Mouse (Mus musculus): ENCODE results near the gene Ltk. TPM values are rescaled to one million over a fixed set of nuclear protein-coding genes. Genes with fewer than 3 reads are reported as not detected.

The Ltk gene
- polyA plus RNA-seq, 1 experiment, result not detected

DNA sequence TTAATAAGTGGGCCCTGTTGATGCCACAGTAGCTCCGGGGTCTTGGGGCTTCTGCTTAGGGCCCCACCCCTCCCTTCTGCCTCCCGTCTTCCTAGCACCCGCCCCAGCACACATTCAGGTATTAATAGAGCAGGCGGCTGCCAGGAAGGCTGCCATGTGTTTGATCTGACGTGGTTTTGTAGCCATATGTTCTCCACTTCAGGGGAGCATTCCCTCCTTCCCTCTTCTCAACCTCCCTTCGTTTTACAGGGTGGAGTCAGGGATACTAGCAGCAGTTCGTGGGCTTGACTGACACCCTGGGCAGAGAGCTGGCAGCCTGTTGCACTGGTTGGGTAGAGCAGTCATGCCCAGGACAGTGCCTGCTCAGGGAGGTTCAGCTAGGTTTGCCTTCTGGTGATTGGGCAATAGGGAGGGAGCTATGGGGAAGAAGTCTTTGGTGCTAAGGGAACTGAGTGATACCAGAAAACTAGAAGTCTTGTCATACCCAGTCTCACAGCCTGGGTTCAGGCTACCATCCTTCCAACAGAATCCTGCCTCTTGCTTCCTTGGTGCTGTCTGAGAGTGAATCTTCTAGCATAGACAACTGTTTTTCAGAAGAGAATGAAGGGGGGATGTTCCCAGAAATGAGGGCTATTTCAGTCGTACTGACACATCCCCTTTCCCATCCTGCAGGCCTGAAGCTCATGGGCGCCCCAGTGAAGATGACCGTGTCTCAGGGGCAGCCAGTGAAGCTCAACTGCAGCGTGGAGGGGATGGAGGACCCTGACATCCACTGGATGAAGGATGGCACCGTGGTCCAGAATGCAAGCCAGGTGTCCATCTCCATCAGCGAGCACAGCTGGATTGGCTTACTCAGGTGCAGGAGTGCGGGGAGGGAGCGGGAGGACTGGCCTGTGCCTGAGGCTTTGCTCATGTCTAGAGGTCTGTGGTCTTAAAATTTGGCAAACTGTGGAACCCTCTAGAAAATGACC, 40.9 kb upstream of the Ltk start:
- H3K9me3 ChIP-seq (ENCODE audit: control insufficient read depth, low read length), result no peaks in the 10 kb centered on the region; the same call in 1 of the 2 replicates
- no peak overlapping the region for H3K4me3 ChIP-seq (replicated peaks)
- peaks cover 82% of the 10 kb centered on the region for H3K27me3 ChIP-seq (ENCODE audit: control insufficient read depth)
- no peaks in the 10 kb centered on the region for H3K36me3 ChIP-seq (ENCODE audit: control insufficient read depth)
- H3K4me1 ChIP-seq (ENCODE audit: control insufficient read depth), result peaks cover 8% of the 10 kb centered on the region
- TF ChIP-seq TAL1 (IDR thresholded peaks at IDR 0.05; ENCODE audit: low read length), result no peak
- no peak for TF ChIP-seq GATA1 (IDR thresholded peaks at IDR 0.05; ENCODE audit: low read length)

- H3K4me3 ChIP-seq (replicated peaks), result peak overlapping the region; percentile 51
- no peaks in the 10 kb centered on the region; the same call in 1 of the 2 replicates for H3K9me3 ChIP-seq (ENCODE audit: control insufficient read depth, low read length)
- TF ChIP-seq TAL1 (IDR thresholded peaks at IDR 0.05; ENCODE audit: low read length) (no peak), GATA1 (IDR thresholded peaks at IDR 0.05; ENCODE audit: low read length) (no peak)
- H3K4me1 ChIP-seq (ENCODE audit: control insufficient read depth), result peaks cover 8% of the 10 kb centered on the region
- H3K36me3 ChIP-seq (ENCODE audit: control insufficient read depth), result no peaks in the 10 kb centered on the region
- H3K27me3 ChIP-seq (ENCODE audit: control insufficient read depth), result peaks cover 86% of the 10 kb centered on the region
These were observed 39.8 kb upstream of the Ltk start for GRCm38 (mm10) chr2:119799961-119800550.

GRCm38 (mm10) chr2:119799181-119799960, 39.1 kb upstream of the Ltk start:
- Histone ChIP-seq H3K4me3 (replicated peaks) (peak overlapping the region; percentile 51), H3K36me3 (ENCODE audit: control insufficient read depth) (no peaks in the 10 kb centered on the region), H3K4me1 (ENCODE audit: control insufficient read depth) (peaks cover 8% of the 10 kb centered on the region), H3K9me3 (ENCODE audit: control insufficient read depth, low read length) (no peaks in the 10 kb centered on the region; the same call in 1 of the 2 replicates), H3K27me3 (ENCODE audit: control insufficient read depth) (peaks cover 90% of the 10 kb centered on the region)
- TF ChIP-seq GATA1 (IDR thresholded peaks at IDR 0.05; ENCODE audit: low read length), result no peak
- no peak for TF ChIP-seq TAL1 (IDR thresholded peaks at IDR 0.05; ENCODE audit: low read length)

- Histone ChIP-seq H3K27me3 (ENCODE audit: control insufficient read depth) (peaks cover 83% of the 10 kb centered on the region), H3K36me3 (ENCODE audit: control insufficient read depth) (no peaks in the 10 kb centered on the region), H3K4me3 (replicated peaks) (no peak overlapping the region), H3K9me3 (ENCODE audit: control insufficient read depth, low read length) (no peaks in the 10 kb centered on the region; the same call in 1 of the 2 replicates), H3K4me1 (ENCODE audit: control insufficient read depth) (peaks cover 8% of the 10 kb centered on the region)
- TF ChIP-seq GATA1 (IDR thresholded peaks at IDR 0.05; ENCODE audit: low read length) (no peak), TAL1 (IDR thresholded peaks at IDR 0.05; ENCODE audit: low read length) (no peak)
These were observed 38.2 kb upstream of the Ltk start for GRCm38 (mm10) chr2:119798246-119798927.

DNA sequence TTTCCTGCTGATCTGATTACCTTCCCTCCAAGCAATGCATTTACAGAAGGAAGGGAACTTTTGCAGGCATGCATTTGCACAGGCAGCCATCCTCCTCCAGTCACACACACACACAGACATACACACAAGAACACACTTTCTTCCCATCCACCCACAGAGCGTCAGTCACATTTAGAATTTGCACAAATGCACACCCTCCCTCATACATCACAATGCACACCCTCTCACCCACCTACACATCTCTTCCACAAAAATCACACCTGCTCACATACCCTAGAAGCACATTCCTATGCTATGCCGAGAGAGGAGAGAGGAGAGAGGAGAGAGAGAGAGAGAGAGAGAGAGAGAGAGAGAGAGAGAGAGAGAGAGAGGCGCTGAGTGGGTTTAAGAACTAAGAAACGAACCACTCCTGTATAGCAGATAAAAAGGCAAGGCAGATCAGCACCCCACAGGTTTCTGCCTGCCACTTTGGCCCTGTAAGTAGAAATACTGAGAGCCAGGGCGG, 37.1 kb upstream of the Ltk start, which contains the start of gene Tyro3:
Tyro3 (plus strand) TSS at position 455 of the 505 bp plus-strand sequence.
- no peak within 1 kb of the TSS for H3K4me3 ChIP-seq (replicated peaks)
- TF ChIP-seq TAL1 (IDR thresholded peaks at IDR 0.05; ENCODE audit: low read length) (no peak), GATA1 (IDR thresholded peaks at IDR 0.05; ENCODE audit: low read length) (no peak)
- no peaks in the 10 kb centered on the region; the same call in 1 of the 2 replicates for H3K9me3 ChIP-seq (ENCODE audit: control insufficient read depth, low read length)
- H3K4me1 ChIP-seq (ENCODE audit: control insufficient read depth), result peaks cover 8% of the 10 kb centered on the region
- H3K36me3 ChIP-seq (ENCODE audit: control insufficient read depth), result no peaks in the 10 kb centered on the region
- H3K27me3 ChIP-seq (ENCODE audit: control insufficient read depth), result peaks cover 78% of the 10 kb centered on the region

GRCm38 (mm10) chr2:119789996-119790395, 29.8 kb upstream of the Ltk start:
- Histone ChIP-seq H3K4me1 (ENCODE audit: control insufficient read depth) (peaks cover 20% of the 10 kb centered on the region), H3K27me3 (ENCODE audit: control insufficient read depth) (peaks cover 20% of the 10 kb centered on the region), H3K36me3 (ENCODE audit: control insufficient read depth) (no peaks in the 10 kb centered on the region), H3K4me3 (replicated peaks) (no peak overlapping the region), H3K9me3 (ENCODE audit: control insufficient read depth, low read length) (no peaks in the 10 kb centered on the region)
- TF ChIP-seq GATA1 (IDR thresholded peaks at IDR 0.05; ENCODE audit: low read length) (no peak), TAL1 (IDR thresholded peaks at IDR 0.05; ENCODE audit: low read length) (no peak)

- Histone ChIP-seq H3K27me3 (ENCODE audit: control insufficient read depth) (peaks cover 9% of the 10 kb centered on the region), H3K4me3 (replicated peaks) (peak within 1 kb of the TSS; percentile 85), H3K9me3 (ENCODE audit: control insufficient read depth, low read length) (no peaks in the 10 kb centered on the region), H3K4me1 (ENCODE audit: control insufficient read depth) (peaks cover 20% of the 10 kb centered on the region), H3K36me3 (ENCODE audit: control insufficient read depth) (peaks cover 12% of the 10 kb centered on the region)
- TF ChIP-seq TAL1 (IDR thresholded peaks at IDR 0.05; ENCODE audit: low read length) (no peak), GATA1 (IDR thresholded peaks at IDR 0.05; ENCODE audit: low read length) (no peak)
These were observed 27.1 kb upstream of the Ltk start, which contains the start of gene Rpap1 for GRCm38 (mm10) chr2:119787206-119787883. Gene Rpap1 (minus strand): TSS chr2:119787537.

All from erythroblast, embryonic 14.5 days (primary cell).